Mouse (Mus musculus): ENCODE measurements around the gene Zbtb8os. TPM values are rescaled to one million over a fixed set of nuclear protein-coding genes. Genes with fewer than 3 reads are reported as not detected.
"Not testable (repeated sequence)": the region's sequence is repeated elsewhere in the genome, so short reads cannot be mapped to it uniquely, and the experiment has no call there.

Zbtb8os gene
- total RNA-seq, 2 experiments from 2014 or later = 31.8 to 32.3 TPM

- no peak for TF ChIP-seq CTCF (conservative IDR thresholded peaks at IDR 0.05)
Measured at GRCm38 (mm10) chr4:129342705-129343104, 7.2 kb downstream of the Zbtb8os start.

GRCm38 (mm10) chr4:129346481-129347154 is 11.1 kb downstream of the Zbtb8os start:
- H3K4me3 ChIP-seq = no peak overlapping the region
- TF ChIP-seq CTCF (conservative IDR thresholded peaks at IDR 0.05) = no peak
- peak; percentile 51 to 77 for DNase-seq (ENCODE audit: low spot score in 2 of 2)
- H3K27ac ChIP-seq = peak overlapping the region; percentile 79

More at GRCm38 (mm10) chr4:129342705-129343104, 7.2 kb downstream of the Zbtb8os start:
- H3K4me3 ChIP-seq = no peak overlapping the region
- no peak for DNase-seq (ENCODE audit: low spot score in 2 of 2)
- no peak overlapping the region for H3K27ac ChIP-seq

DNA sequence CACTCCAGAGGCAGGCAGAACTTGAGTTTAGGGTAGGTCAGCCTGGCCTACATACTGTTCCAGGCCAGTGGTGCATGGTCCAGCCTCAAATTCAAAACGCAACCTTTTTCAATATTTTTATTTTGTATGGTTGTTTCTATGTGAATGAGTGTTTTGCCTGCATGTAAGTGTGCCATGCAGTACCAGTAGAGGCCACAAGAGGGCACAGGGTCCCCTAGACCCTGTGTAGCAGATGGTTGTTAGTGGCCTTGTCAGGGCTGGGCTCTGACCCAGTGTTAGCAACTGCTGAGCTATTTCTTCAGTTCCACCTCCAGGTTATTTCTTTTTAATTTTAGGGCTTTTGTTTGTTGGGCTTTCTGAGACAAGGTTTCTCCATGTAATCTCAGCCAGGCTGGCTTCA is 15.1 kb downstream of the Zbtb8os start:
- DNase-seq (ENCODE audit: low spot score in 2 of 2) = peak; percentile 22 to 77
- peak; percentile 97 for TF ChIP-seq CTCF (conservative IDR thresholded peaks at IDR 0.05)
- Histone ChIP-seq H3K4me3 (no peak overlapping the region), H3K27ac (0 out of 2 replicates have a peak overlapping the region, but pooled peaks have one; percentile 3)

DNA sequence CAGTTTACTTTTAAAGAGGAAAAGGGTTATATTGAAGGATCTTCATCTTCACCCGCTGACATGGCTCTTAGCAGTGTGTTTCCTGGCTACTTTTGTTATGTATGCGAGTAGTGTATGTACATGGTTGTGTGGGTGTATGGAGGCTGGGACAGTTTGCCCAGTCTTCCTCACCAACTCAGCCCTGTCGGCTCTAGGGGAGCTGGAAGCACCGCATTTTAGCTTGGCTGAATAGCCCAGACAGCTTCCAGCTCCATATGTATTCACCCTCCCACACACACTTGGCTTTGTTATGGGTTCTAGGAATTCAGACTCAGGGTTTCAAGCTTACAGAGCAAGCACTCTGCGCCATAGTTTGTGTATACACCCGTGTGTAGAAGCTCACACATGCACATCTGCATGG is 15.6 kb downstream of the Zbtb8os start:
- no peak for TF ChIP-seq CTCF (conservative IDR thresholded peaks at IDR 0.05)
- peak; percentile 44 to 73 for DNase-seq (ENCODE audit: low spot score in 2 of 2)

GRCm38 (mm10) chr4:129353176-129353575 is 17.7 kb downstream of the Zbtb8os start:
- Histone ChIP-seq H3K4me3 (no peak overlapping the region), H3K27ac (no peak overlapping the region)
- TF ChIP-seq CTCF (conservative IDR thresholded peaks at IDR 0.05) = no peak
- no peak for DNase-seq (ENCODE audit: low spot score in 2 of 2)

More for the DNA sequence above, 15.6 kb downstream of the Zbtb8os start:
- Histone ChIP-seq H3K27ac (0 out of 2 replicates have a peak overlapping the region, but pooled peaks have one; percentile 3), H3K4me3 (no peak overlapping the region)

DNA sequence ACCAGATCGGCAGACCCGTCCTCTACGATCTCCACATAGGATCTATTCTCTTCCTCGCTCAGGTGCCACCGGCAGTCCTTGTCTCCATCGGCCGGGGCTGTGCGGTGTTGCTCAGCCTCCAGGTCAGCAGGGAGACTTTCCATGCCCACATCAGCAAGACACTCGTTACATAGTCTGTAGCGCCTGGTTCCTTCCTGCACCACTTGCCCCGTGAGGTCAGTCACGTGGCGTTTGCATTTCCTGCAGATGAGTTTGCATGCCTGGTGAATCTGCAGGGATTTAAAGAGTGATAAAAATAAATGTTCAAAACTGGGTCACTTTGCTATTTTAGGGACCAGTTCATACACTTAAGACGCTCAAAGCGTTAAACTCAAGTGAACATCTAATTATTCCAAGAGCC is 18.7 kb downstream of the Zbtb8os start:
- Histone ChIP-seq H3K27ac (no peak overlapping the region), H3K4me3 (no peak overlapping the region)
- TF ChIP-seq CTCF (conservative IDR thresholded peaks at IDR 0.05) = no peak
- no peak for DNase-seq (ENCODE audit: low spot score in 2 of 2)

- TF ChIP-seq CTCF (conservative IDR thresholded peaks at IDR 0.05) = no peak
- no peak overlapping the region for H3K4me3 ChIP-seq
- DNase-seq (ENCODE audit: low spot score in 2 of 2) = no peak
- H3K27ac ChIP-seq = no peak overlapping the region
Measured at GRCm38 (mm10) chr4:129357613-129358163, 22.2 kb downstream of the Zbtb8os start.

GRCm38 (mm10) chr4:129362238-129362637 is 26.7 kb downstream of the Zbtb8os start:
- not testable (repeated sequence) for DNase-seq (ENCODE audit: low spot score in 2 of 2); H3K27ac ChIP-seq; H3K4me3 ChIP-seq

- no peak for DNase-seq (ENCODE audit: low spot score in 2 of 2)
- no peak overlapping the region for H3K4me3 ChIP-seq
- no peak overlapping the region for H3K27ac ChIP-seq
- TF ChIP-seq CTCF (conservative IDR thresholded peaks at IDR 0.05) = no peak
Measured at GRCm38 (mm10) chr4:129362771-129363170, 27.3 kb downstream of the Zbtb8os start.

DNA sequence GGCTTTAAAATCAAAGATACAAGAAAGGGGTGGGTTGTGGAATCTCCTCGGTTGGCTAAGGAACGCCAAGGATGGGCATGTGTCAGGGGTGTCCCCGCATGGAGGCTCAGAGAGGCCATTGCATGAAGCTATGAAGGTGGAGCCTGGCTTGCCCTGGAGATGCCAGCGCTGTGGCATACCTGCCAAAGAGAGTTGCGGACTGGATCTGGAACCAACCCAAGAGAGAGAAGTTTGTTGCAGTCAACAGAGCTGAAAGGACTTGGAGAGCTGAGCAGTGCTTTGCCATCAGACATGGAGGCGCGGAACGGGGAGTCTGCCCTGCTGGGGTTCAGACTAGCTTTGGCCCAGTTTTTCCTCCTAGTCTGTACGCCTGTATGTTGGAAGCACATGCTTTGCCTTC is 28.0 kb downstream of the Zbtb8os start:
- no peak overlapping the region for H3K27ac ChIP-seq
- H3K4me3 ChIP-seq = no peak overlapping the region
- TF ChIP-seq CTCF (conservative IDR thresholded peaks at IDR 0.05) = no peak
- no peak for DNase-seq (ENCODE audit: low spot score in 2 of 2)

GRCm38 (mm10) chr4:129364379-129364778 is 28.9 kb downstream of the Zbtb8os start:
- DNase-seq (ENCODE audit: low spot score in 2 of 2) = no peak
- TF ChIP-seq CTCF (conservative IDR thresholded peaks at IDR 0.05) = no peak
- no peak overlapping the region for H3K4me3 ChIP-seq
- no peak overlapping the region for H3K27ac ChIP-seq

- TF ChIP-seq CTCF (conservative IDR thresholded peaks at IDR 0.05) = no peak
- no peak overlapping the region for H3K27ac ChIP-seq
- no peak for DNase-seq (ENCODE audit: low spot score in 2 of 2)
- no peak overlapping the region for H3K4me3 ChIP-seq
Measured at GRCm38 (mm10) chr4:129365224-129365623, 29.7 kb downstream of the Zbtb8os start.

GRCm38 (mm10) chr4:129371391-129371790 is 35.9 kb downstream of the Zbtb8os start:
- no peak for DNase-seq (ENCODE audit: low spot score in 2 of 2)
- TF ChIP-seq CTCF (conservative IDR thresholded peaks at IDR 0.05) = peak; percentile 33
- H3K27ac ChIP-seq = no peak overlapping the region
- no peak overlapping the region for H3K4me3 ChIP-seq

Measured in layer of hippocampus, adult 2 months (tissue).